Mouse (Mus musculus) stomach, embryonic 14.5 days (tissue): Measurements from ENCODE around the gene Fam131b. TPM values are rescaled to one million over a fixed set of nuclear protein-coding genes. Genes with fewer than 3 reads are reported as not detected.

ENCODE experiments used
- ATAC-seq: fragments of 200-750 bp; cut with Nextera tagmentation; 2 replicates; pipeline ENCODE4 v1.8.0; 2017; ENCODE audit warnings: low read depth, moderate TSS enrichment; ENCODE audit not compliant: insufficient number of reproducible peaks, insufficient read depth, low FRiP score
- H3K27ac ChIP-seq: fragments of 300-500 bp; sonication (generic); 2 replicates; pipeline ENCODE4 v1.5.1; 2014; ENCODE audit warnings: mild to moderate bottlenecking, low read length, moderate library complexity, mixed read lengths
- H3K27me3 ChIP-seq: fragments of 300-500 bp; sonication (generic); 2 replicates; pipeline ENCODE4 v1.6.1; 2014; ENCODE audit warnings: low read length, control low read depth, mixed read lengths; ENCODE audit not compliant: control insufficient read depth, insufficient read depth
- H3K36me3 ChIP-seq: fragments of 300-500 bp; sonication (generic); 2 replicates; pipeline ENCODE4 v1.6.1; 2014; ENCODE audit warnings: mild to moderate bottlenecking, control low read depth, low read length, moderate library complexity, mixed read lengths; ENCODE audit not compliant: control insufficient read depth, insufficient read depth
- H3K4me1 ChIP-seq: fragments of 300-500 bp; sonication (generic); 2 replicates; pipeline ENCODE4 v1.6.1; 2014; ENCODE audit warnings: low read length, control low read depth, mixed read lengths; ENCODE audit not compliant: control insufficient read depth, insufficient read depth
- H3K4me2 ChIP-seq: fragments of 300-500 bp; sonication (generic); replicated peaks from 2 replicates; pipeline ENCODE4 v1.6.1; 2014; ENCODE audit warnings: low read depth, low read length, control low read depth
- H3K4me3 ChIP-seq: fragments of 300-500 bp; sonication (generic); 2 replicates; pipeline ENCODE4 v1.5.1; 2014; ENCODE audit warnings: low read depth, low read length, control low read depth
- H3K9ac ChIP-seq: fragments of 300-500 bp; sonication (generic); replicated peaks from 2 replicates; pipeline ENCODE4 v1.6.1; 2014; ENCODE audit warnings: low read depth, mild to moderate bottlenecking, control low read depth, low read length, moderate library complexity, mixed read lengths
- H3K9me3 ChIP-seq: fragments of 300-500 bp; sonication (generic); 2 replicates; pipeline ENCODE4 v1.6.1; 2016; ENCODE audit warnings: low read depth, low read length, control low read depth; ENCODE audit not compliant: control insufficient read depth
- WGBS: fragments of 180-500 bp; shearing (Covaris S2); extraction: QIAGEN DNeasy Blood & Tissue Kit; methylation state at CpG from one replicate; pipeline ENCODE4 v1.1.7; 2014; 5-methylcytosine and 5-hydroxymethylcytosine counted together
- polyA plus RNA-seq: library from polyadenylated mRNA; unstranded; fragments of >200 nt; fragmentation: Nextera tagmentation; extraction: Ambion mirVana; gene quantifications from 2 replicates; pipeline ENCODE4 v1.2.1, GENCODE M21; 2014

Gene Fam131b
- polyA plus RNA-seq, 1 experiment from 2014 or later, result 0.48 TPM

- ATAC-seq, result no peak
- Histone ChIP-seq H3K9ac (no peak overlapping the region), H3K4me1 (peaks cover 8% of the 10 kb centered on the region; the same call in 1 of the 2 replicates)
Observed at GRCm38 (mm10) chr6:42325268-42325609, 796 bp upstream of the Fam131b start.

GRCm38 (mm10) chr6:42324067-42324481 is 369 bp downstream of the Fam131b start:
- no peaks in the 10 kb centered on the region for H3K9me3 ChIP-seq
- peaks cover 11% of the 10 kb centered on the region; the same call in 1 of the 2 replicates for H3K27me3 ChIP-seq
- H3K4me3 ChIP-seq, result peak overlapping the region; percentile 58
- no peak overlapping the region for H3K27ac ChIP-seq
- H3K4me1 ChIP-seq, result peaks cover 8% of the 10 kb centered on the region; the same call in 1 of the 2 replicates
- under 1% methylated on average over 28 of the region's 32 CpGs for WGBS
- H3K4me2 ChIP-seq, result peak overlapping the region; percentile 94
- no peaks in the 10 kb centered on the region for H3K36me3 ChIP-seq
- H3K9ac ChIP-seq, result peak overlapping the region; percentile 33; the same call in 1 of the 2 replicates
- peak; percentile 38; the same call in 1 of the 2 replicates for ATAC-seq

More at GRCm38 (mm10) chr6:42325268-42325609, 796 bp upstream of the Fam131b start:
- Histone ChIP-seq H3K4me3 (peak overlapping the region; percentile 58), H3K27ac (no peak overlapping the region), H3K9me3 (no peaks in the 10 kb centered on the region), H3K36me3 (no peaks in the 10 kb centered on the region), H3K27me3 (peaks cover 11% of the 10 kb centered on the region; the same call in 1 of the 2 replicates), H3K4me2 (peak overlapping the region; percentile 94)
- 3% methylated on average over 7 of the region's 7 CpGs for WGBS

DNA sequence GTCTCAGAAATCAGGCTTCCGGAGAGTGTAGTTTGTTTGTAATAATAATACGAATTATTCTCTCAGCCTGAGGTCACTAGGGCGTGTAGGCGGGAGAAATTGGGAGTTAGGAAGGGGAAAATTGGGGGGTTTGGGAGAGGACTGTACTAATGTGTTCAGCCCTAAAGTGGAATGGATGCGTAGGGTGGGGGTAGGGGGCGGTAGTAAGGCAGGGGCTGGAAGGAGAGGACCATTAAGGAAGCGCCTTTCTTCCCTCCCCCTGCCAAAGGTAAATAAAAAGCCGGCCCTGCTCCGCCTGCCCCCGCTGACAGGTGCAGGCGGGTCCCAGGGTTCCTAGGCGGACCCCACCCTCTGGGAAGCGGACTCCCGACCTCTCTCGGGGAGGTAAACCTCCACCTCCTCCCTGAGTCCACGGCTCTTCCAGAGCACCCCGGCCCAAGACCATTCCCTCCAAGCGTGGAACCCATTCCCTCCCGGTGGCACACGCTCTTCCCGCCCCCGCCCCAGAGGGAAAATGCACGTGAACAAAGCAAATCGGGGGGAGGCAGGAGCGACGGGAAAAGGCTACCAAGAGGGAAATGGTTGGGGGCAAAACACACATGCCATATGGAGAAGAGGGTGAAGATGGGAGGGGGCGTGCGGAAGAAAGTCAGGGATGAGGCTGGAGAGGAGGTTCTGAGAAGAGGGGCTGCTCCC is 924 bp downstream of the Fam131b start:
- peak overlapping the region; percentile 94 for H3K4me2 ChIP-seq
- peak overlapping the region; percentile 58 for H3K4me3 ChIP-seq
- no peak overlapping the region for H3K27ac ChIP-seq
- no peaks in the 10 kb centered on the region for H3K36me3 ChIP-seq
- H3K9ac ChIP-seq, result peak overlapping the region; percentile 33; the same call in 1 of the 2 replicates
- WGBS, result under 1% methylated on average over 28 of the region's 28 CpGs
- H3K4me1 ChIP-seq, result peaks cover 8% of the 10 kb centered on the region; the same call in 1 of the 2 replicates
- no peaks in the 10 kb centered on the region for H3K9me3 ChIP-seq
- H3K27me3 ChIP-seq, result peaks cover 11% of the 10 kb centered on the region; the same call in 1 of the 2 replicates
- ATAC-seq, result peak; percentile 43; the same call in 1 of the 2 replicates

- no peak for ATAC-seq
- no peak overlapping the region for H3K4me3 ChIP-seq
- H3K4me1 ChIP-seq, result no peaks in the 10 kb centered on the region
- no peak overlapping the region for H3K27ac ChIP-seq
- no peaks in the 10 kb centered on the region for H3K36me3 ChIP-seq
- 68% methylated on average over 4 of the region's 4 CpGs for WGBS
- H3K4me2 ChIP-seq, result no peak overlapping the region
- H3K9me3 ChIP-seq, result no peaks in the 10 kb centered on the region
- H3K9ac ChIP-seq, result no peak overlapping the region
- H3K27me3 ChIP-seq, result peaks cover 6% of the 10 kb centered on the region; the same call in 1 of the 2 replicates
Observed at GRCm38 (mm10) chr6:42318293-42318692, 6.2 kb downstream of the Fam131b start.

GRCm38 (mm10) chr6:42310427-42311053 is 13.9 kb downstream of the Fam131b start:
- Histone ChIP-seq H3K9ac (no peak overlapping the region), H3K27ac (no peak overlapping the region), H3K4me1 (no peaks in the 10 kb centered on the region), H3K36me3 (no peaks in the 10 kb centered on the region), H3K4me2 (no peak overlapping the region), H3K9me3 (no peaks in the 10 kb centered on the region), H3K4me3 (no peak overlapping the region), H3K27me3 (no peaks in the 10 kb centered on the region)
- ATAC-seq, result no peak
- 79% methylated on average over 2 of the region's 2 CpGs for WGBS

GRCm38 (mm10) chr6:42309816-42310378 is 14.5 kb downstream of the Fam131b start:
- Histone ChIP-seq H3K27me3 (no peaks in the 10 kb centered on the region), H3K27ac (no peak overlapping the region), H3K4me2 (no peak overlapping the region), H3K36me3 (no peaks in the 10 kb centered on the region), H3K4me1 (no peaks in the 10 kb centered on the region), H3K9me3 (no peaks in the 10 kb centered on the region), H3K4me3 (no peak overlapping the region), H3K9ac (no peak overlapping the region)
- ATAC-seq, result no peak
- 44% methylated on average over 8 of the region's 8 CpGs for WGBS

GRCm38 (mm10) chr6:42299362-42299761 is 25.1 kb downstream of the Fam131b start:
- Histone ChIP-seq H3K4me3 (no peak overlapping the region), H3K4me1 (no peaks in the 10 kb centered on the region), H3K9ac (no peak overlapping the region), H3K9me3 (no peaks in the 10 kb centered on the region), H3K4me2 (no peak overlapping the region), H3K36me3 (no peaks in the 10 kb centered on the region), H3K27ac (no peak overlapping the region), H3K27me3 (no peaks in the 10 kb centered on the region)
- 86% methylated on average over 5 of the region's 5 CpGs for WGBS
- no peak for ATAC-seq

GRCm38 (mm10) chr6:42295549-42296094 is 28.8 kb downstream of the Fam131b start:
- no peaks in the 10 kb centered on the region for H3K9me3 ChIP-seq
- H3K9ac ChIP-seq, result no peak overlapping the region
- H3K4me3 ChIP-seq, result no peak overlapping the region
- H3K36me3 ChIP-seq, result no peaks in the 10 kb centered on the region
- no peak overlapping the region for H3K27ac ChIP-seq
- no peak for ATAC-seq
- WGBS, result 74% methylated on average over 3 of the region's 3 CpGs
- H3K4me2 ChIP-seq, result no peak overlapping the region
- no peaks in the 10 kb centered on the region for H3K27me3 ChIP-seq
- no peaks in the 10 kb centered on the region for H3K4me1 ChIP-seq
